Mouse (Mus musculus) heart, adult 8-10 months (tissue): ENCODE results near the gene Fbxo47. TPM values are rescaled to one million over a fixed set of nuclear protein-coding genes. Genes with fewer than 3 reads are reported as not detected.
A peak's percentile ranks its signal among the peaks of the same experiment; 100 is the strongest.

Source experiments
- DNase-seq: peaks from one replicate; pipeline ENCODE4 v3.0.0; 2022; ENCODE audit warnings: low spot score
- total RNA-seq, 4 experiments: library from RNA; stranded (reverse); gene quantifications; 2 replicates each; pipeline ENCODE4 v1.2.4; 2022

Fbxo47 gene
- total RNA-seq = under 1 TPM; 0.28 to 0.56 (median 0.31) TPM

DNA sequence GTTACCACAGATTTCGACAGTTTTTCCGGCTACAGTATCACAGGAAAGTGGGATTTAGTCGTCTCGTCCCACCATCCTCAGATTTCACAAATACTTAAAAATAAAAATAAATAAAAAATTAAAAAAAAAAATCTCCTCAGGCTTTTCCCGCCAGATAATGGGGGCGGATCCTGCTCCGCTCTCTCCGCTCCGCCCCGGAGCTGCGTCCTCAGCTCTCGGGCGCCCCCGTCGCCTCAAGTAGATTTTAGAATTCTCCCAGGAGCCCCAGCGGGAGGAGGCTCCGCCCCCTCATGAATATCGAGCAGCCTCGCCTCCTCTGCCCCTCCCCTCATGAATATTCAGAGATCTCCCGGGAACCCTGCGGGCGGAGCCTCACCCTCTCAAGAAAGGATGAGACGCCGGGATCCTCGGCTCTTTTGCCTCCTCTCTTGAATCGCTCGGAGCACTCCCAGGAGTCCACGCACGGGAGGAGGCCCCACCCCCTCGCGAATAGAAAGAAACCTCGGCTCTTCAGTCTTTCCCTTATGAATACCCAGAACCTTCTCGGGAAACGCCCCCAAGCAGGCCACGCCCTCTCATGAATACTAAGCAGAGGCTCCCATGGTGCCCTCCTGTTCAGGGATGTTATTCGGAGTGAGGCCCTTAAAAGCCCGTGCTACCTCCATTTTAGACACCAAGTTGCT lies at the start of gene Fbxo47:
Fbxo47 (minus strand) TSS at position 237 of the 683 bp plus-strand sequence.
- peak; percentile 97 for DNase-seq

DNA sequence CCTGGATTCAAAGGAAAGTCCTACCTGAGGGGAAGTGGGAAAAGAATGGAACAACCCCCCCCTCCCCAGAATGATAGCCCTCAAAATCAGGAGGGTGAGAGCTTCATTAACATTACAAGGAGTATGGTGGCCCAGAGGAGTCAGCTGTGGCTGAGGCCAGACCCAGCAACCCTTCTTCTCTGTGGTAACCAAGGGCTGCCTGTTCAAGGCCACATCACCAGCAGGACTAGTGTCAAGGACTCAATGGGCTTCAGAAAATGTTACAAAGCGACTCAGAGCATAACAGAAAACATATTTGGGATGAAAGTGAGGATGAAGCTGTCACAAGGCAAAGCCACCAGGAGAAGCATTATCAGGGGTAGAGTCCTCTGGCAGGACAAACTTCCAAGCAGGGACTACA lies 49.6 kb upstream of the Fbxo47 start:
- no peak for DNase-seq

DNA sequence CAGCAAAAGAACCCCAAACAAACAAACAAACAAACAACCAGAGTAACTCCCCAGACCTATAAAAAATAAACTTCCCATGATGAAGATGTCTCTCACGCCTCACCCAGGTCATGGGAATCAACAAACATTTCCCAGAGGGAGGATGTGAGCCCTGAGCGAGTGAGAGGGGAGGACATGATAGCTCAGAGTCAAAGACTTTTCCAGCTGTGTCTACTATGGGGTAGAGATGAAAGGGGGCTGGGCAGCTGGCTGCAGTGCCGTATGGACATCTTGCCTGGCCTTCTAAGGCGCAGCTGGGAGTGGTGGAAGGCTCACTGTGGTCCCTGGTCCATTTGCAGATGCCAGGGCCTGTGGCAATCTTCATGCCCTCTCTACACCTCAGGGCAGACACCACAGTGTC lies 45.0 kb upstream of the Fbxo47 start:
- DNase-seq = no peak

DNA sequence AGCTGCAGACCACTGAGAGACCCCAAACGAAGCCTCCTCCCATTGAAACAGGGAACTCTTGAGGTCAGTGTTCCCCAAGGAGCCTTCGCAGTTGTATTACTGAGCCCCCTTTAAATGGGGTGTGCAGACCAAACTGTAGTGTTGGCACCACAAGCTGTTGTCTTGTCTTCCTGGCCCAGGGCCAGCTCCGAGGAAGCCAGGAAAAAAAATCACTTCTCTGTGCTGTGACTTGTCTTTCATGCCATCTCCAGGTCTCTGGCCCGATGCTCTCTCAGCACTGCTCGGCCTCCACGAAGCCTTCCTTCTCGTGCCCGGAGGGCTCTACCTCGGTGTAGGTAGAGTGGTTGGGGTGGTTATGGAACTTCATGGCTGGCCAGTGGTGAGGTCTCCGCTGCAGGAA lies 40.3 kb upstream of the Fbxo47 start:
- DNase-seq = no peak

DNA sequence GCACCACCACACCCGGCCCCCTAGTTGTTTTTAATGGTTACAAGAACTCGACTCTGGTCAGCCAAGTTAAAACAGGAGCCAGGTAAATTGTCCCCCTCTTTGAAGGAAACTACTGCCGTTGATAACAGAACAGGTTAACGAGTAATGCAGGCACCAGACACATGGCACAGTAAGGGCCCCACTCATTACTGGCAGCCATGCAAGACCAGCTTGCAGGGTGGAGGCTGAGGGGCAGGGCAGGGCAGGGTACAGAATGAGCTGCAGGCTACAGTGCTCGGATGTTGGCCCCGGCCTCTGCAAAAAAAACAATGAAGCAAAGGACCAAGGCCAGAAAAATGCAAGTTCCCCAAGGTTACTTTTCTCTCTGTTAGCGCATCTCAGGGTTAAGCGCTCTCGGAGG lies 39.7 kb upstream of the Fbxo47 start:
- DNase-seq = no peak

DNA sequence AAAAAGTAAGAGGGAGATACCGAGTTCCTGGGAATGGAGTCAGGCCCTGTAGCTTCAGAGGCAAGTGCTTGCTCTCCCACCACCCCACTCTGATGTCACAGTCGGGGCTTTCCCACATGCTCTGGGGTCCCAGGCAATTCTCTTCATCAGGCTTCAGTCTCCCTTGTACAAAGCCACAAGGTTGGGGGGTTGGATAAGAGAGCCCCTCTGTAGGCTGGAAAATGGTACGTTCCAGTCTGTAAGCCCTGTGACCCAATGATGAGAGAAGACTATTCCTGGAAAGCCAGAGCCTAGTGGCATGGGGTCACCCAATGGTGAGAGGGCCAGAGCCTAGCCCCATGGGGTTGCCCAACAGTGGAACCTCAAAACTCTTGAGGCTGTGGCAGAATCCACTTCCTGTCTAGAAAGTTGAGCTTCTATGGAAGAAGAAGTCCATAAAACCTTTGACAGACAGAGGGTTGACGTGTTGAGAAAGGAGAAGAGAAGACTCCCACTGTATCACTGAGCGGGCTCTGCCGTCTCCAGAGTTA lies 32.1 kb upstream of the Fbxo47 start:
- no peak for DNase-seq

DNA sequence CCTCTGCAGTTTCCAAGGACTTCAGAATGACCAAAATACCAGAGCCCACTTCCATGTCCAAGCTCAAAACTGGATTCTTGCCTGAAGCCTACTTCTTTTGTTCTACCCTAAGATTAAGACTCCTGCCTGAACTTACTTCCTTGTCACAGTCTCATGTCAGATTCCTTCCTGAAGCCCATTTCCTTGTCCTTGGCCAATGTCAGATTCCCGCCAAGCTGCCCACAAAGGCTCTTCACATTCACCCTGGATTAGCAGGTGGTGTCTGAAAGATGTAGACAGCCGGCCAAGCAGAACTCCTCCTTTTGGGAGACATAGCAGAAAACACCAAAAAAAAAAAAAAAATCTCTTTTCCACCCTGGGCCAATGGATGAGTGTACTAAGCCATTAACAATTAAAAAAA lies 31.5 kb upstream of the Fbxo47 start:
- no peak for DNase-seq

DNA sequence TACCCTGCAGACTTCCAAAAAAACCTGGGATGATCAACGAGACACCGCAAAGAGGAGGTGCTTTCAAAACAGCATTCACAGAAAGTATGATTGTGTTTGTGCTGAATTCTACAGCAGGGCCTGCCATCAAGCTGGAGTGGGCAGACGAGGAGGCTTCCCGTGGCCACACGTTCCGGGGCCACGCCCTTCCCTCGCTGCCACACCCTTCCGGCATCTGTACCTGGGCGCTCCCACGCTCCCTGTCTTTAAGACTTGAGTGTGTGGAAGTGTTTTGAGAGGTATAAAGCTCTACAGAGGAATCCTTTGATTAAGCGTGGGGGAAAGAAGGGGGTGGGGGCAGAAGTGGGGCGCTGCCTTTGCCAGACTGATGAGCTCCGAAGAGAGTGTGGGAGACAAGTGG lies 29.2 kb upstream of the Fbxo47 start:
- DNase-seq = no peak

DNA sequence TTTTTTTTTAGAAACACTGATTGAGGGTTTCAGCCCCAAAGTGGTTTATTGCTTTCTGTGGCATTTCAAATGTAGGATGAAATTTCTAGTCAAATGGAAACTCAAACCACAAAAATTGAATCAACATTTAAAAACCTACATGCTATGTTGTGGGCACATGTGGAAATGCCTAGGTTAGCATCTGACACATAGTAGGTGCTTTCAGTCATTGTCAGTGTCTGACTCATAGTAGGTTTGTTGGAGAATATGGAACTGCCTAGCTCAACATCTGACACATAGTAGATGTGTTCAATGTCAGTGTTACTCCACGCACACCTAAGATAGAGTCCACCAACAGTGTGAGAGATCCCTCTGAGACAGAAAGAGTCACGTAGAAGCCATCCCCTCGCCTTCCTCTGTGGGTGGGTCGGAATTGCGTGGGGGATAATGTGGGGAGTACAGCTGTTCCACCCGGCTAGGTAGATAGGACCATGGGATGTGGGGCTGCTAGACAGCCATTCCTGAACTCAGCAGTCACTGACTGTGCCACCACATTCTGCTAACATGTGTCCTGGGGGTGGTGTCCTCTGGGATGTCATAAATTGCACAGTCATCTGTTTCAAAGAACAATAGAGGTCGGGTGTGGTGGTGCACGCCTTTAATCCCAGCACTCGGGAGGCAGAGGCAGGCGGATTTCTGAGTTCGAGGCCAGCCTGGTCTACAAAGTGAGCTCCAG lies 24.8 kb upstream of the Fbxo47 start:
- no peak for DNase-seq

DNA sequence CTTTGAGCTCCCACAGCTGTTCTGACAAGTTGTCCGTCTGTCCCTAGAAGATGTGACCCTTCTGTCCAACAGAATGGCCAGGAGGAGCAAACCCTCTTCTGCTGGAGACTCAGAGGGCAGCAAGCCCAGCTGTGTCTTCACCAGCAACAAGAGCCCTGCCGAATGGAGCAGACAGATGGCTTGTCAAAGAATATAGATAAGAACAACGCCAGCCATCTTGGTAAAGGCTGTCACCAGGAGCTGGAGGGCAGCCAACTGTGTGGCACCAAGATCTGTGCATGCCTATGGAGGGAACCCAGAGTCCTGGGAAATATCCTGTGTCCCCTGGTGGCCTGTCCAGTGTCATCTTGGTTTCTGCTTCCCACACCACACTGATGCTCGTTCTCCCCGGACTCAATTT lies 24.0 kb upstream of the Fbxo47 start:
- DNase-seq = no peak

DNA sequence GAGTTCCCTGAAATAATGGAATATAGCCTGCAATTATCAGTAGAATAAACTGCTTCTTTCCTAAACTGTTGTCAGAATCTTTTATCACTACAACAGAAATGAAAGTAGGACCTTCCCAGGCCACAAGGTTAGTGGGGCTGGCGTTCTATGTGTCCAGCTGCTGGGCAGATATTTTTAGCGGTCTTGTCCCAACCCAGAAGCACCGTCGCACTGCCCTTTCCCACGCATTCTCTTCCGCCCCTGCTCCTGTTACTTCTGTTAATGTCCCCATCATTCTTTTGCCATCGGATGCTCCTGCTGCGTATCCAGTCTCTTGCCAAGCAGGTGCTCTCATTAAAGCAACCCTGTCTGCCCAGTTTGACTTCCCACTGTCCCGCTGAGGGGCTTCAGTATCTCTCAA lies 23.0 kb upstream of the Fbxo47 start:
- DNase-seq = no peak

DNA sequence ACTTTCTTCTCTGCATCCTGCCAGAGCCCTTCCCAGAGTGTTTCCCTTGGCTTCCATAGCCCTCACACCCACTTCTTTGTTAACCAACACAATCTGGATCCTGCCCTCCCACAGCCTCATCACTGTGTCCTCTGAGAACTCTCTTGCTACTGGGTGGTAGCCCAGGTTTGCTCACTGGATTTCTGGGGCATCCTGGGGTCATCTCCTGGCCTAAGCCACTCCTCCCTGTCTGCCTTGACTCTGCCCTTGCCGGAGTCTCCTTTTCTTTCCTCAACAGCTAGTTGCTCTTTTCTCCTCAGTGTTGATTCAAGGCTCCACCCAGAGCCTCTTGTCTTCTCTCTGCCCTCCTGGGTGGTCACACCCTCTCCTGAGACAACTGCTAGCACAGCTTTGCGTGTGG lies 22.0 kb upstream of the Fbxo47 start:
- no peak for DNase-seq

DNA sequence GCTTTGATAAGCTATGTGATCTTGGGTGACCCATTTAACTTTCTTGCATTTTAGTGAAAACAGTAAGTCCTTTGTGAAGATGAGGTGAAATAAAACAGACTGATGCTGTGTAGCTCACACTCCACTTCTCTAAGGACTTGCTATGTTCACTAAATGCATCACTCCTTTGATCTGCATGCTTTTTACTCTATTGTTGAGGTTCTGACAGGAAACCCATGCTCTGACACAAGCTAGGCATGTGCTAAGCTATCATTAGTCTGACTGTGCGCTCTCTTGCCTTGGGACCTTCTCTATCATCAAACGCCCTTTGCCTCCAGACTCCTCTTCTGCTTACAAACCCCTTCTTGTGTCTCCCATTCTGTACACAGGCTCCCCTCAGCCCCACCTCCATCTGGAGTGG lies 21.6 kb upstream of the Fbxo47 start:
- no peak for DNase-seq

DNA sequence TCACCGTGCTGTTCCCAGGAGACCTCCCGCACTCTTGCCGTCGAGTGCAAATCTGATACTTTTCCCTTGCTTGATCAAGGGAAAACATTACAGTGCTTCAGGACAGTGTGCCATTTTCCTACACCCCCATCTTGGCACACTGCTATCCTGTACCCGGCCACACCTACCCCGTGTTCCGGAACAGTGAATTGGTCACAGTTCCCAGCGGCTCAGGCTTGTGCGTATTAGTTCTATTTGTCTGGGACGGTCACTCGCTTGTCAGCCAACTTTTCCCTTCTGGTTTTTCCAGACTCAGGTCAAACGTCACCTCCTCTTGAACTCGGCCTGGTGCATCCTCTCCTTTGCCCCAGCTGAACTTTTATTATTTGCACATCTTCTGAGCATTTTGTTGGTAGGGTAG lies 20.8 kb upstream of the Fbxo47 start:
- DNase-seq = no peak

DNA sequence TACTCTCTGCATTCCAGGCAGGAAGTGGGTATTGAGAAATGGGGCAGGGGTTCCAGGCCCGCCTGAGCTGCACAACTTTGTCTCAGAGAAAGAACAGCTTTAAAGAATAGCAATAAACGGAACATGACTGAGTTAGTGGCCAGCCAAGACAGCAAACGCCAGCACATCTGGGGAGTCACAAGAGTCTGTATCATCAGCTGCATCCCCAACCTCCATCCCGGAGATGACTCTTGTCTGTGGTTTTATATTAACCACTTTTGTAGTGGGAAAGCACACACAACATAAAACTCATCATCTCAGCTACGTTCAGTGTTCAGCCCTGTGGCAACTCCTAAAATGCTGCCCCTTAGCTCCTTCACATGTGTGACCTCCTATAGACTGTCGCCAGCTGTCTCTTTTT lies 17.9 kb upstream of the Fbxo47 start:
- no peak for DNase-seq

DNA sequence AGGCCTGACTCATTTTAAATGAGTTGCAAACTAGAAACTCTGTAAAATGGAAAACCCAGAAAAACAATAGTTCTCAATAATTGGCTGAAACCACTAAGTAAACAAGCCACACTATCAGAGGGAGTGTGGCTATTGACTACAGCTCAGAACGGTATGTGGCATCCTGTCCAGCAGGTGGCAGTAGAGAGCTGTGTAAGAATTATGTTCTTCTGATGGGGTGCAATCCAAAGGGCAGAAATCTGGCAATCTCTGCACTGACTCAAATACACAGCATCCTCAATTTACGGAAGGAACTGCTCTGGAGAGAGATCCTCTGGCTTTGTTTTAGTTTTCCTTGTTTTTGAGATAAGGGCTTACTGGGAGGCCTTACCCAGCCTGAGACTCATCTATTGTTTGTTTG lies 15.9 kb upstream of the Fbxo47 start:
- DNase-seq = peak; percentile 95

DNA sequence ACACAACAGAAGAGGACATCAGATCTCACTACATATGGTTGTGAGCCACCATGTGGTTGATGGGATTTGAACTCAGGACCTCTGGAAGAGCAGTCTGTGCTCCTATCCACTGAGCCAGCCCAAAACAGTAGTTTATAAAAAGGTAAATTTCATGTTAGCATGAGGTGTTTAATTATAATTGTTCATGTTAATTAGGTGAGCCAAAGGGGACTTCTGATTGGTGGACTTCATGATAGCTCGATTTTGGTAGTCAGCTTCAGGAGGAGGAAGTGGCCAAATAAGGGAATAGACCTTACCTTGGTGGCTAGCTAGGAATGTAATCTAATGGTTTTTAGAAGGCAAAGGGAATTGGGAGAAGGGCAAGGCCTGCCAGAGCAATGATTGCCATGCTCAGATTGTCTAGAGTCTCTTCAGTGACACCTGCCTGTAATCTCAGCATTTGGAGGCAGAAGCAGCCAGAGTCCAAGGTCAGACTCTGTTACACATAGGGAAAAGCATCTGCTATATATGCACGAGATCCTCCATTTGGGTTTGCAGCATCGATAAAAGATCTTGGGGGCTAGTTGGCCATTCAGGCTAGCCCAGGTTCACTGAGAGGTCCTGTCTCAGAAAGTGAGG lies 13.7 kb upstream of the Fbxo47 start:
- DNase-seq = no peak

DNA sequence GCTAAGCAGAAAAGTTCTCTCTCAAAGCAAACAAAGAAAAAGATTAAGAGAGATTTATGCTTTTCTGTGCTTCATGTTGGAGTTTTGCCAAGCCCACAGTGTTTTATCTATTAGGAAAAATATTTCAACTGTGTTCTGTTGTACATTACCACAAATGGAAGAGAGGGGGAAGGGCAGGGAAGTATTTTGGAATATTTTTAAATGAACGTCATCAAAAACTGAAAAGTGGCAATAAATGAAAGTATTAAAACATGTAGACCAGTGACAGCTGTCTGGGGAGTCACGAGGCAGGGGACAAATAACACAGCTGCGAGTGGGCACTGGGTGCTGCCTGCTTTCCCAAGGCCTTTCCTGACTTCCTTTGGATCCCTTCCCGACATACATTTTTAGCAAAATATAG lies 12.7 kb upstream of the Fbxo47 start:
- no peak for DNase-seq

DNA sequence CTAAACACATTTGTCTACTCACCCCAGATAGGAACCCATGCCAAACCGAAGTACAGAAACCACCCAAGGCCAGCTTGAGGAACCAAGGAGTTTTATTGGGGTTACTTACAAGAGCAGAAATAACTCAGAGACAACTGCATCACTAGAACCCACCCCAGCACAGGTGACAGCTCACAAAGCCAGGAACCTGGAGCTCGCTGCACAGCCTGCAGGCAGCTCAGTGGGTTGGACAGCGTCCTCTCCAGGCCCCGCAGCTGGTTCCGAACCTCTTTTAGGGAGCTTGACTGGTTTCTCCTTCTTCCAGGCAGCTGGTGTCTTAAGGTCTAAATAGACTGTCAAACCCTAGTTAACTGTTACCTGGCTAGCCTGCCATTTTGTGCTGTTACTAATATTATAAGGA lies 7.9 kb upstream of the Fbxo47 start:
- no peak for DNase-seq

DNA sequence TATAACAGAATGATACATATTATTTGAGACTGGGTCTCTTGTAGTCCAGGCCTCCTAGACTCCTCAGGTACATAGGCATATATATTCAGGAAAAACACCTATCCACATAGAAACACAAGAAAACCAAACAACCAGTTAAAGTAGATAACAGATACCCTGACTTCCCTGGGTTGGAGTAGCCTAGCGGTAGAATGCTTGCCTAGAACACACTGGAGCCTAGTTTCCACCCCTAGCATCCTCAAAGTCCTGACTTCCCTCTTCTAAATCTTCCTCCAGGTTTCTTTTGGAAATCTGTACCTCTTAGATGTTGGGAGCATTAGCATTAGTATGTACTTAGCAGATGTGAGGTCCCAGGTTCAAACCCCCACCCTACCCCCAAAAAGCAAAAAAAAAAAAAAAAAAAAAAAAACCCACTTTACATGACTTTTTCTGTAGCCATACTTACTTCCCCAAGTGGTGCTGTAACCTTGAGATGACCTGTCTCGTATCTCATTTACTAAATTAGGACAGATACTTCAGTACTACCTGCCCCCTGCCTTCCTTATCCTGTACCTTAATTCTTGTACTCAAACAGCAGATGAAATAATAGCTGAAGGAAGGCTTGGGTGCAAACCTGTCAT lies 1.5 kb upstream of the Fbxo47 start:
- DNase-seq = no peak

DNA sequence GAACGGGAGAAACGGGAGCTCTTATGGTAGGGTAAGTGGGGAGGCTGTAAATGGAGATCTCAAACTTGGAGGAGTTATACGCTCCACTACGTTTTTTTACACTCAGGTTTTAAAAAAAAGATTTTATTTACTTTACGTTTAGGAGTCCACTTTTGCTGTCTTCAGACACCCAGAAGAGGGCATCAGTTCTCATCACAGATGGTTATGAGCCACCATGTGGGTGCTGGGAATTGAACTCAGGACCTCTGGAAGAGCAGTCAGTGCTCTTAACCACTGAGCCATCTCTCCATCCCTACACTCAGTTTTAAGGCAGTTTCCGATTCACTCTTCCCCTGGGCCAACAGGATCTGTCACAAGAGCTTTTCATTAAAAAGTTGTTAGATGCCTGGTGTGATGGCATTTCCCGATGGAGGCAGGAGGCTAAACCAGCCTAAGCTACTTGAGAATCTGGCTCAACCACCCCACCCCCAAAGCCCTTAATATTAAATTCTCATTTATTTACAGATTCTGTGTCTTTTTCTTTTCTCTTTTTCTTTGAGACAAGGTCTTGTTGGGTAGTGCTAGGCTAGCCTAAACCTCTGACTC lies 739 bp upstream of the Fbxo47 start:
- no peak for DNase-seq

DNA sequence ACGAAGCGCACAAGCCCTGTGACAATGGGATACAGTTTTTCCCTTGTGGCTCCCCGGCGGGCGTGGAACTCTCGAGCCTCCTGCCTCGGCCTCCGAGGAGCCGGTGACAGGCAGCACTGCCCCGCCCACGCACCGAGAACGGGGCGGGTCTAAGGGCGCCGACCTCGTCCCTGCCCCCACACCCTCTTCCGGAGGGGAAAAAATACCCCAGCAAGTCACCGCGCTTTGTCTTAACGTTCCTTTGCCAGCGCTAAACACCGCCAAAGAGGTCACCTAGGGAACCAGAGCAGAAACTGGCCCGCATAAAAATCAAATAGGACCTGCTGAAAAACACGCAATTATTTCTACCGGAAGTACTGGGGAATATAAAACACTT lies 424 bp downstream of the Fbxo47 start:
- DNase-seq = peak; percentile 61
